Mouse (Mus musculus) gastrocnemius, postnatal 10 days (tissue): ENCODE measurements at regions not wholly inside any gene's neighbourhood (a gene's known extent, or its start where the extent isn't known, plus 50 kb on each side); places are given as distances from the start of the nearest gene placed in this dataset.
"Not testable (repeated sequence)": the region's sequence is repeated elsewhere in the genome, so short reads cannot be mapped to it uniquely, and the experiment has no call there.

ENCODE experiments used
- DNase-seq: peaks from one replicate; pipeline ENCODE4 v3.0.0; 2021; ENCODE audit warnings: mixed read lengths

GRCm38 (mm10) chr4:49958275-49958674 is 112.7 kb upstream of the Grin3a start:
- DNase-seq, result no peak

- no peak for DNase-seq
Measured at GRCm38 (mm10) chr4:49956855-49957254, 111.3 kb upstream of the Grin3a start.

GRCm38 (mm10) chr4:49946306-49946705 is 100.8 kb upstream of the Grin3a start:
- DNase-seq, result no peak

GRCm38 (mm10) chr4:49937471-49937870 is 91.9 kb upstream of the Grin3a start:
- DNase-seq, result no peak

- not testable (repeated sequence) for DNase-seq
Measured at GRCm38 (mm10) chr4:49929636-49930035, 84.1 kb upstream of the Grin3a start.

- no peak for DNase-seq
Measured at GRCm38 (mm10) chr4:49927045-49927444, 81.5 kb upstream of the Grin3a start.

GRCm38 (mm10) chr4:49914221-49914620 is 68.7 kb upstream of the Grin3a start:
- DNase-seq, result no peak

- peak; percentile 9 for DNase-seq
Measured at GRCm38 (mm10) chr4:49913636-49914035, 68.1 kb upstream of the Grin3a start.
